Mouse (Mus musculus) ES-Bruce4 (cell line): Measurements from ENCODE around the gene Cntrl. TPM values are rescaled to one million over a fixed set of nuclear protein-coding genes. Genes with fewer than 3 reads are reported as not detected.

Source experiments
- H3K27ac ChIP-seq: 2 replicates; pipeline ENCODE4 v1.5.1; 2012; ENCODE audit warnings: low read length, inconsistent platforms; ENCODE audit not compliant: insufficient read depth
- H3K27me3 ChIP-seq: 2 replicates; pipeline ENCODE4 v1.6.1; 2012; ENCODE audit warnings: mild to moderate bottlenecking, low read length, inconsistent platforms; ENCODE audit not compliant: control insufficient read depth, poor library complexity, insufficient read depth, severe bottlenecking
- H3K36me3 ChIP-seq: 2 replicates; pipeline ENCODE4 v1.6.1; 2012; ENCODE audit warnings: inconsistent platforms, mild to moderate bottlenecking, low read length, moderate library complexity; ENCODE audit not compliant: control insufficient read depth, poor library complexity, insufficient read depth, severe bottlenecking
- H3K4me1 ChIP-seq: one replicate; pipeline ENCODE4 v1.8.1; 2011; ENCODE audit warnings: low read length; ENCODE audit not compliant: control insufficient read depth, insufficient read depth
- H3K4me3 ChIP-seq: 2 replicates; pipeline ENCODE4 v1.5.1; 2011; ENCODE audit warnings: low read depth, mild to moderate bottlenecking, low read length
- H3K9ac ChIP-seq: 2 replicates; pipeline ENCODE4 v1.6.1; 2012; ENCODE audit warnings: low read depth, mild to moderate bottlenecking, inconsistent platforms; ENCODE audit not compliant: poor library complexity, severe bottlenecking
- H3K9me3 ChIP-seq: replicated peaks from 2 replicates; pipeline ENCODE4 v1.6.1; 2012; ENCODE audit warnings: mild to moderate bottlenecking, low read length, inconsistent platforms; ENCODE audit not compliant: control insufficient read depth, poor library complexity, insufficient read depth, severe bottlenecking
- CTCF ChIP-seq: IDR thresholded peaks from one replicate; pipeline ENCODE4 v1.8.1; 2011; ENCODE audit warnings: low read depth, low read length
- EP300 ChIP-seq: IDR thresholded peaks from 2 replicates; pipeline ENCODE4 v1.6.1; 2011; ENCODE audit warnings: low read depth, low read length; ENCODE audit not compliant: insufficient read depth
- POLR2A ChIP-seq: IDR thresholded peaks from one replicate; pipeline ENCODE4 v1.8.1; 2011; ENCODE audit warnings: low read length; ENCODE audit not compliant: insufficient read depth
- polyA plus RNA-seq: library from polyadenylated mRNA; stranded (reverse); fragments of >200 nt; gene quantifications from 2 replicates; pipeline ENCODE4 v1.2.4, GENCODE M21; 2011; ENCODE audit warnings: low read depth; ENCODE audit not compliant: missing spikeins, insufficient read depth, insufficient read length

Cntrl gene
- polyA plus RNA-seq, 1 experiment = 48.2 TPM

DNA sequence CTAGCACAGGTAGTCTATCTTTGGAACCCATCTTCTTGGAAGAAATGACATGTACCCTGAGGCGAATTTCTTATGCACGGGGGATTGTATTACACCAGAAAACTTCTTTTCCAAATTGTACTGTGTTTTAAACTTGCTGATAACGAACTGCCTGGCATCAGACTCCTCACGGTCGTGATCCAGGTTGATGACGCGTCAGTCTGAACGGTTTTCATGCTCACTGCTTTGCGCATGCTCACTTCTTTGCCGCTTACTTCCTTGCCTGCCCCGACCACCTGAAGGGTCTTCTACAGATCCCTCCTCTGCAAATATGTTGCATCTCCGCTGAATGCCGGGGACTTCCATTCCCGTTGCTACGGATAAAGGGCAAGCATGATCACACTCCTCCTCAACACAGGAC, 115.0 kb downstream of the Cntrl start:
- Histone ChIP-seq H3K27ac (no peak overlapping the region), H3K36me3 (no peaks in the 10 kb centered on the region), H3K27me3 (no peaks in the 10 kb centered on the region), H3K9me3 (no peaks in the 10 kb centered on the region), H3K9ac (no peak overlapping the region), H3K4me3 (no peak overlapping the region), H3K4me1 (no peaks in the 10 kb centered on the region)
- TF ChIP-seq POLR2A (no peak), EP300 (no peak), CTCF (no peak)

DNA sequence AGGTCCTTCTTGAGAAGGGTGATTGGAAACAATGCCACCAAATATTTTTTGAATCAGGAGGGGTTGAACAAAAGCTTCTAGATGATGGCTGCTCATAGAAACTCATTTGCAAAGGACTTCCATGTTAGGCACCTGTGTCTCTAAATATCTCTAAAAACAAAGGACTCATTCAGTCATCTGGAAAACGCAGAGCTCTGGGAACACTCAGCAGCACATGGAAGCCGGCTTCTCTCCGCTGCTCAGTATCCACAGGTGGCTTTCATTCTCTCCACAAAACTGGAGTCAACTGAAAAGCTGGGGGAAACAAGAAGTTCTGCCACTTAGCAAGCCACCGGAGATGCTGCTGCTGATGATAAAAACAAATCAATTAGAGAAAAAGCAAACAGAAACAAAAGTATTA, 118.9 kb downstream of the Cntrl start:
- Histone ChIP-seq H3K9me3 (no peaks in the 10 kb centered on the region), H3K27me3 (no peaks in the 10 kb centered on the region; the same call in 1 of the 2 replicates), H3K27ac (no peak overlapping the region), H3K4me3 (no peak overlapping the region), H3K36me3 (no peaks in the 10 kb centered on the region), H3K9ac (no peak overlapping the region), H3K4me1 (no peaks in the 10 kb centered on the region)
- no peak for TF ChIP-seq CTCF
- TF ChIP-seq POLR2A = no peak
- no peak for TF ChIP-seq EP300

Other genes starting within 250 kb of the Cntrl start
- 1.9 and 7.4 TPM in 2 replicates for gene Cutal, start 235.1 kb upstream of the Cntrl start, polyA plus RNA-seq
- gene Psmd5, start 234.5 kb upstream of the Cntrl start, polyA plus RNA-seq = 63.9 and 77.6 TPM in 2 replicates
- gene Phf19, start 195.5 kb upstream of the Cntrl start, polyA plus RNA-seq = 10.3 and 11.8 TPM in 2 replicates
- 1.2 and 5.1 TPM in 2 replicates for gene Traf1, start 147.7 kb upstream of the Cntrl start, polyA plus RNA-seq
- not detected in 2 replicates for gene Hc, start 48.1 kb upstream of the Cntrl start, polyA plus RNA-seq
- 0.93 and 1.3 TPM in 2 replicates for gene AI182371, start 7.9 kb upstream of the Cntrl start, polyA plus RNA-seq
- gene Rab14, start 91.6 kb downstream of the Cntrl start, polyA plus RNA-seq = 89.5 and 103 TPM in 2 replicates
- gene Gsn, start 146.9 kb downstream of the Cntrl start, polyA plus RNA-seq = 46.9 and 48.8 TPM in 2 replicates
- 16.3 and 17.9 TPM in 2 replicates for gene Stom, start 227.5 kb downstream of the Cntrl start, polyA plus RNA-seq